Mouse (Mus musculus) C3H10T1/2 (cell line): ENCODE results near the gene Olfr5. TPM values are rescaled to one million over a fixed set of nuclear protein-coding genes. Genes with fewer than 3 reads are reported as not detected.

Source experiments
- polyA plus RNA-seq, 2 experiments: library from polyadenylated mRNA; unstranded; fragments of >200 nt; fragmentation: generic; extraction: Trizol; gene quantifications; one replicate each; pipeline ENCODE4 v1.2.1; 2012; ENCODE audit warnings: missing spikeins in 2 of 2

The Olfr5 gene
- not detected for polyA plus RNA-seq

GRCm38 (mm10) chr7:6486841-6487240, at the start of gene Olfr5:
Gene Olfr5 (minus strand): TSS chr7:6486941.

GRCm38 (mm10) chr7:6522850-6523249, 36.1 kb upstream of the Olfr5 start, which contains the start of gene Olfr1349:
Gene Olfr1349 (minus strand): TSS chr7:6522950.

DNA sequence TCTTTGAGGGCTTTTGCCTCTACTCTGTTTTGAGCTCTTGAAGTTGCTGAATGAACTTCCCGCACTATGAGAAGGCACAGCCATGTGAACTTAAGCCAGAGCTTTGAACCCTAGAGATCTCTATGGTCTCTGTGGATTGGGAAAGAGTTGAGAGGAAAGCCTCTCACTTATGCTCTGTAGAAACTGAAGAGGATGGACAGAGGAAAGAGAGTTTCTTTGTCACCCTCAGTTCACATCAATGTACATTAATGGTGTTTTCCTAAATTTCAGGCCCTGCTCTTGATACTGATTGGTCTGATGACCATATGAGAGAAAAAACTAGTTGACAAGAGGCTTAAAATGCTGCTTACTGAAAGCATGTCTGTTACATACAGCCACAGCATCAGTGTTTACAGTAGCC, 21.9 kb upstream of the Olfr5 start, which contains the start of gene Olfr1348:
Gene Olfr1348 (minus strand): TSS at position 101 of the 400 bp plus-strand sequence.

GRCm38 (mm10) chr7:6499655-6500054, 12.9 kb upstream of the Olfr5 start, which contains the start of gene Olfr1347:
Gene Olfr1347 (minus strand): TSS chr7:6499755.

DNA sequence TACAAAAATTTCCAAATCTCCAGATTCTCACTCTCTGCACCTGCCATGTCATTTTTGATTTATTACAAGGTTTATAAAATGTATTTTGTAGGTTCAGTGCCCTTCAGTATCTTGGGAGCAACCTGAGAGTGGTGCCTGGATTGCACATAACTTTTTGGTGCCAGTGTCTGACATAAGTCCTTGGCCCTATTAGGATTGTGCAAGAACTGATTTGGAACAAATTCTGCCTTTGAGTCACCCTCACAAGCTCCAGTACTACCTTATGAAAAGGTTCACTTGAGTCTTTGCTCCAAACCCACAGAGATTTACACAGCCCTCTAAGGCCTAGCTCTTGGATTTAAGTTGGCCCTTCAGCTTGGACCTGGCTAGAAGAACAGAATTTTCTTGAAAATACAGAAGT, 19.8 kb downstream of the Olfr5 start, which contains the start of gene Olfr1346:
Gene Olfr1346 (plus strand): TSS at position 151 of the 400 bp plus-strand sequence.

GRCm38 (mm10) chr7:6455868-6456267, 30.9 kb downstream of the Olfr5 start, which contains the start of gene Olfr1336:
Gene Olfr1336 (plus strand): TSS chr7:6456168.

GRCm38 (mm10) chr7:6438388-6438787, 48.4 kb downstream of the Olfr5 start, which contains the start of gene Olfr1344:
Gene Olfr1344 (plus strand): TSS chr7:6438688.

Other genes with a start within 250 kb of the Olfr5 start
- gene Epp13, start 234.2 kb downstream of the Olfr5 start, polyA plus RNA-seq, result not detected
- gene Zfp667, start 200.4 kb downstream of the Olfr5 start, polyA plus RNA-seq, result 1 to 10 TPM in 1 of 2 experiments, under 1 TPM in 1; 0.18 to 1.0 TPM
- under 1 TPM in 1 of 2 experiments, not detected in 1; 0.04 TPM for gene Zfp583, start 155.7 kb downstream of the Olfr5 start, polyA plus RNA-seq
- not detected for gene Gm3854, start 143.2 kb downstream of the Olfr5 start, polyA plus RNA-seq
- under 1 TPM; 0.05 to 0.53 TPM for gene Zfp78, start 123.7 kb downstream of the Olfr5 start, polyA plus RNA-seq
- gene Zfp28, start 103.6 kb downstream of the Olfr5 start, polyA plus RNA-seq, result 1 to 10 TPM in 1 of 2 experiments, under 1 TPM in 1; 0.37 to 4.0 TPM
- under 1 TPM in 1 of 2 experiments, not detected in 1; 0.06 TPM for gene Smim17, start 88.2 kb downstream of the Olfr5 start, polyA plus RNA-seq
- gene Gm20715, start 76.7 kb downstream of the Olfr5 start, polyA plus RNA-seq, result under 1 TPM in 1 of 2 experiments, not detected in 1; 0.01 TPM
- gene Olfr1344, start 48.3 kb downstream of the Olfr5 start, polyA plus RNA-seq, result not detected
- gene Olfr1336, start 30.8 kb downstream of the Olfr5 start, polyA plus RNA-seq, result not detected
- gene Olfr1346, start 19.8 kb downstream of the Olfr5 start, polyA plus RNA-seq, result not detected
- gene Olfr1347, start 12.8 kb upstream of the Olfr5 start, polyA plus RNA-seq, result not detected
- not detected for gene Olfr1348, start 21.8 kb upstream of the Olfr5 start, polyA plus RNA-seq
- gene Olfr1349, start 36.0 kb upstream of the Olfr5 start, polyA plus RNA-seq, result under 1 TPM in 1 of 2 experiments, not detected in 1; 0.02 TPM
- not detected for gene Olfr1350, start 77.9 kb upstream of the Olfr5 start, polyA plus RNA-seq
- gene Zim1, start 209.5 kb upstream of the Olfr5 start, polyA plus RNA-seq, result not detected
- not detected for gene Peg3, start 243.5 kb upstream of the Olfr5 start, polyA plus RNA-seq
- gene Usp29, start 243.6 kb upstream of the Olfr5 start, polyA plus RNA-seq, result not detected